Mouse (Mus musculus) adrenal gland, adult 2 months (tissue): ENCODE data around the gene A030005K14Rik. TPM values are rescaled to one million over a fixed set of nuclear protein-coding genes. Genes with fewer than 3 reads are reported as not detected.

ENCODE experiments used
- DNase-seq: peaks from one replicate; pipeline ENCODE4 v3.0.0; 2021
- polyA plus RNA-seq: library from polyadenylated mRNA; depleted of rRNA; stranded (reverse); fragments of >200 nt; gene quantifications from 2 replicates; pipeline ENCODE4 v1.2.3, GENCODE M21; 2012; rRNA removed
- total RNA-seq, 2 experiments: library from RNA; stranded (reverse); gene quantifications; 2 replicates each; pipeline ENCODE4 v1.2.3; 2021

A030005K14Rik gene
- total and polyA plus RNA-seq, 3 experiments = not detected

DNA sequence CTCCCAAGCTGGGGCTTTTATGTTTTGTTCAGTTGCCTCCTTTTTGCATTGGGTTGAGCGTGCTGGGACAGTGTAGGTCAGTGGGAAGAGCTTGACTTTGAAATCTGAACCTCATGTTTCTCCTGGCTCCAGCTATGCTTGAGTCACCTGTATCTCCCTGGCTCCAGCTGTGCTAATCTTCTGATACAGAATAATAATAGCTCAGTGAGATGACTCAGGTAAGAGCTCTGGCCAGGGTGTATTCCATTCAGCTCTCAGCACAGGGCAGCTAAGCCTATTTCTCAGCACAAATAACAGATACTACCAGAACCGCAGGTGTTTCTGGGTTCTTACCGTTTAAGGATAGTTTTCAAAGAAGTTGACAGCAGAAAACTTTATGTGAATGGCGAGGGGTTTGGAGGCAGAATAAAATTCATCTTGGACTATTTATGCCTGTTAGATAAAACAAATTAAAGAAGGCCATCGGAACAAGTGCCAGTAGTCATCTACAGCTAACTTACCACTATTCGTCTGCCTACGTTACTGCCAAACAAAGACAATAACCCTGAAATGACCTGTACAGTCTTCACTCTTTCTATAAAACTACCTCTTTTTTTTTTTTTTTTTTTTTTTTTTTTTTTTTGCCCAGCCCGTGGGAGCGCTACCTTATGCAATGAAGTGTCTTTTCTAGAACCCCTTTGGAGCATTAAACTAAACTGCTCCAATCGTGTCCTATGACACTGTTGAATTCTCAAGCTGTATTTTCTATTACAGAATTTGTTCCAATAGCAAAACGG, 22.1 kb downstream of the A030005K14Rik start:
- no peak for DNase-seq

DNA sequence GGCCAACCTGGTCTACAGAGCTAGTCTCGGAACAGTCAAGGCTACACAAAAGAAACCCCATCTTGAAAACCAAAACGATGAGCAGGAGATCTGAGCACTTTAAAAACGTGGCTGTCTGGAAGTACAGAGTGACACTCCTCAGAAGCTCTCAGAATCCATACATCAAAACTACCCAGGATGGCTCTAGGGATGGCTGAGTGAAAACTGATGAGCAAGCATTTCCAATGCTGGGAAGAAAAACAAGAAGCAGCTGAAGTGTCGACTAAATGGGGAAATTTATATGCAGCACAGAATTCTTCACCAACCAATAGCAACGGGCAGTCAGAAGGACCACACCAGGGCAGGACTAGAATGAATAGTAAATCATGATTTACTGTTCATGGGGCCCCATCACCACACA, 24.7 kb downstream of the A030005K14Rik start:
- DNase-seq = no peak

DNA sequence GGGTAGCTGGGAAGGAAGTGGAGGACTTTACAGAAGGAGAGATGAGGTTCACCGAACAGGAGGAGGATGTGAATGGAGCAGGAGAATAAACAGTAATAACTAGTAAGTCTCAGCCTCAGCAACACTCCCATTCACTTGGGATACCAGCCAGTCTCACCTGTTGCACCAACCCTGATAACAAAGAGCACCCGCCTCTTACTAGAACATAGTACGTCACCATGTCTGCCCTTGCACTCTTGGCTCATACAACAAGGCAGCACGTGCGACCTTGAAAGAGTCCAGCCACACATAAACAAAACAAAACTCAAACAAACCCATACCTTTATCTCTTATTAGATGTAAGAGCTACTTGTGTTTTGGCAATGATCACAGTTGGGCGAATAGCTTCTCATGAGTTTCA, 26.7 kb downstream of the A030005K14Rik start:
- DNase-seq = peak; percentile 1

DNA sequence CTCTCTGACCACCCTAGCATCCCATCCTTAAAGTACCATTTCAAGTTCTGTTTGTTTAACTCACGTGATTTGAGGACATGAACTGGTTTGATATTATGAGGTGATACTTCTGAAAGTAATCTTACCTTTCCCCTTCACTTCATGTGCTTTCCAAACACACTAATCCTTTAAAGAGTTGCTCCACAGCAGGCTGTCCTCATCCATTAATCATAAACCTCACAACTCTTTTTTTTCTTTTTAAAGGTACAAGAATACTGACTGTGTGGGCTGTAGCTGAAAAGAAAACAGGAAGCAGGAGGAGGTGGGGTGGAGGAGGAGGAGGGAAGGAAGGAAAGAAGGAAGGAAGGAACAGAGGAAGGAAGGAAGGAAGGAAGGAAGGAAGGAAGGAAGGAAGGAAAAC, 27.2 kb downstream of the A030005K14Rik start:
- DNase-seq = no peak

DNA sequence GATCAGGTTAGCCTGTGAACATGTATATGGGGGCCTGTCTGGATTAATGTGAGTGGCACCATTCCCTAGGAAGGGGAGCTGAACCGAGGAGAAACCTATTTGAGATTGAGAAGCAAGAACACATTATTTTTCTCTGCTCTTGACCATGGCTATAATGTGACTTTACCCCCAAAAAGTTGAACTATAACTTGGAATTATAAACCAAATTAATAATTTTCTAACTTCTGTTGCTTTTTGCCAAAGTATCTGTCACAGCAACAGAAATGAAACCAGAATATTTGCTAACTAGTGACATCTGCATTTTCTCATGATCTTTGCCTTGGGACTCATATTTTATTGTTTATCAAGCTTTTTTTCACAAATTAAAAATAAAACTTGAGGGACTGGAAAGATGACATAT, 42.6 kb downstream of the A030005K14Rik start:
- no peak for DNase-seq

DNA sequence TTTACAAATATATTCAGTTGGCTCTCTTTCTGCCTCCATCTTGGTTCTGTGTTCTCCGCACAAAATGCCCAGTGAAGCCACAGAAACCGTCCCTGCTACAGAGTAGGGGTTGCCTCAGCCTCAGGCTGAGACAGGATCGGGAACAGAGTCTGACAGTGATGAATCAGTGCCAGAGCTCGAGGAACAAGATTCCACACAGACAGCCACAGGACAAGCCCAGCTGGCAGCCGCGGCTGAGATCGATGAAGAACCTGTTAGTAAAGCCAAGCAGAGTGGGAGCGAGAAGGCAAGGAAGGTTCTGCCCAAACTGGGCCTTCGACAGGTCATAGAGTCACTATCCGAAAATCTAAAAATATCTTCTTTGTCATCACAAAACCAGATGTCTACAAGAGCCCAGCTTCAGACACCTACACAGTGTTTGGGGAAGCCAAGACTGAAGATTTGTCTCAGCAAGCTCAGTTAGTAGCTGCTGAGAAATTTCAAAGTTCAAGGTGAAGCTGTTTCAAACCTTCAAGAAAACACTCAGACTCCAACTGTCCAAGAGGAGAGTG, 43.8 kb downstream of the A030005K14Rik start:
- DNase-seq = no peak

DNA sequence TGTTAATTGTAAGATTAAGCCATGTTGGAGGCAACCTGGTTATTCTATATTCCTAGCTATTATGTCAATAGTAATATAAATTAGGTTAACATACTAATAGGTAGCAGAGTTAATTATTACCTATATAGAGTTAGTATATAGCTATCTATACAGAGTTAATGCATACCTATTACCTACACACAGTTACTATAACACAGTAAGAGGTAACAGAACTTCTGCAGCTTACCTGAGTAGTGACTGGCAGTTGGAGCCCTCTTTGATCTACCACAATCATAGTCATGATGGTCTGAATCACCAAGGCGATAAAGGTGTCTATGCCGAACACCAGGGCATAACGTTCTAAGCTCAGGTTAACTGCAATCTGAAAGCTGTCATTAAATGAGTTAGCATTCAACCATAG, 44.7 kb downstream of the A030005K14Rik start:
- DNase-seq = no peak

Other genes starting within 250 kb of the A030005K14Rik start
- gene Agfg1, start 219.9 kb downstream of the A030005K14Rik start, total RNA-seq = 10 to 100 TPM; 52.7 to 54.5 TPM
- 25.7 and 33.3 TPM in 2 replicates for gene Agfg1, start 219.9 kb downstream of the A030005K14Rik start, polyA plus RNA-seq
- gene A030005L19Rik, start 146.1 kb downstream of the A030005K14Rik start, total RNA-seq = not detected
- 0.13 and 0.38 TPM in 2 replicates for gene A030005L19Rik, start 146.1 kb downstream of the A030005K14Rik start, polyA plus RNA-seq
- not detected for gene A030014E15Rik, start 134.5 kb downstream of the A030005K14Rik start, total RNA-seq
- not detected in 2 replicates for gene A030014E15Rik, start 134.5 kb downstream of the A030005K14Rik start, polyA plus RNA-seq
- gene Gm6217, start 128.0 kb downstream of the A030005K14Rik start, total RNA-seq = not detected
- not detected in 2 replicates for gene Gm6217, start 128.0 kb downstream of the A030005K14Rik start, polyA plus RNA-seq
- not detected for gene A030003K21Rik, start 116.0 kb downstream of the A030005K14Rik start, total RNA-seq
- gene A030003K21Rik, start 116.0 kb downstream of the A030005K14Rik start, polyA plus RNA-seq = not detected in 2 replicates
- not detected for gene Gm7544, start 103.4 kb downstream of the A030005K14Rik start, total RNA-seq
- gene Gm7544, start 103.4 kb downstream of the A030005K14Rik start, polyA plus RNA-seq = not detected in 2 replicates
- not detected for gene Gm47955, start 99.1 kb downstream of the A030005K14Rik start, total RNA-seq
- not detected in 2 replicates for gene Gm47955, start 99.1 kb downstream of the A030005K14Rik start, polyA plus RNA-seq
- gene Gm47959, start 58.8 kb downstream of the A030005K14Rik start, total RNA-seq = not detected
- not detected in 2 replicates for gene Gm47959, start 58.8 kb downstream of the A030005K14Rik start, polyA plus RNA-seq
- under 1 TPM; 0.14 to 0.26 TPM for gene Slc19a3, start 20.9 kb downstream of the A030005K14Rik start, total RNA-seq
- gene Slc19a3, start 20.9 kb downstream of the A030005K14Rik start, polyA plus RNA-seq = 0.15 and 0.25 TPM in 2 replicates
- not detected for gene Krtap28-10, start 16.9 kb downstream of the A030005K14Rik start, total RNA-seq
- not detected in 2 replicates for gene Krtap28-10, start 16.9 kb downstream of the A030005K14Rik start, polyA plus RNA-seq
- not detected for gene Gm47969, start 14.4 kb downstream of the A030005K14Rik start, total RNA-seq
- gene Gm47969, start 14.4 kb downstream of the A030005K14Rik start, polyA plus RNA-seq = not detected in 2 replicates
- gene Krtap28-13, start 1.6 kb upstream of the A030005K14Rik start, total RNA-seq = not detected
- gene Krtap28-13, start 1.6 kb upstream of the A030005K14Rik start, polyA plus RNA-seq = not detected in 2 replicates
- gene Ccl20, start 57.4 kb upstream of the A030005K14Rik start, total RNA-seq = not detected
- gene Ccl20, start 57.4 kb upstream of the A030005K14Rik start, polyA plus RNA-seq = not detected in 2 replicates
- not detected for gene Daw1, start 100.4 kb upstream of the A030005K14Rik start, total RNA-seq
- gene Daw1, start 100.4 kb upstream of the A030005K14Rik start, polyA plus RNA-seq = not detected in 2 replicates